Mouse (Mus musculus): ENCODE measurements around the gene Marf1.
"Not testable (repeated sequence)": the region's sequence is repeated elsewhere in the genome, so short reads cannot be mapped to it uniquely, and the experiment has no call there.

Marf1 gene

GRCm38 (mm10) chr16:14135014-14135413 lies 28.1 kb downstream of the Marf1 start:
- no peak for DNase-seq

GRCm38 (mm10) chr16:14131838-14132237 lies 31.3 kb downstream of the Marf1 start:
- no peak for DNase-seq

GRCm38 (mm10) chr16:14131376-14131775 lies 31.8 kb downstream of the Marf1 start:
- no peak for DNase-seq

GRCm38 (mm10) chr16:14130796-14131195 lies 32.4 kb downstream of the Marf1 start:
- peak; percentile 12 for DNase-seq

DNA sequence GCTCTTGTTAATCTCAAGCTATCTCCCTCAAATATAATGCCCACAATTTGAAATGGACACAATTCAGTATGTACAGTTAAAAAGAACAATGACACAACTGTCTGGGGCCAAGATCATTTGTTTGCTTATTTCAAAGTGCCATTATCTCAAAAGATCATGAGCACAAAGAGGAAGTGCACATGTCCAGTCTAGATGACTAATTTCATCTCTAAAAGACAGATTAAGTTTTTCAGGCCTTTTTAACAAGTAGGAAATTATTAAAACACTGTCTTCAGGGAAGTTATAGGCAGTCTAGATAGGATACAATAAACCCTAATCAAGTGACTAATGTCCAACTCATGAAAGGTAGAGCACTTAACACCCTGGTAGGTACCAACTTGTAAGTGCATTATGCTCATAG lies 34.2 kb downstream of the Marf1 start:
- no peak for DNase-seq

DNA sequence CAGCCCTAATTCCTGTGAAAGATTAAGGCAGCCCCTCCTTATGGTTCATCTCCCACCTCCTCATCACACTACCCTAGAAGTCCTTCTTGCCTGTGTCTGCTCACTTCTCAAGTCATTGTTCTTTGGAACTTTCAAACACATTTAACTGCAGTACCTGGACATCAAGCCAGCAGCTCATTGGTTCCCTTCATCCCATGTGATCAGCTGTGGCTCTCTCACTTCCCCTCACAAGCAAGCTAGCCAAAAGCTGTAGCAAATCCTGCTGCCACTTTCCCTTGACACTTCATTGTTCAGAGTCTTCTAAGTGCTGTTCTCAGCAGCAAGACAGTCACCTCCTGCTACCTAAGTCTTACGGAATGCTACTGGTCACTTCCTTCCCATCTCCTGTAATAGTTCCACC lies 37.9 kb downstream of the Marf1 start:
- no peak for DNase-seq

DNA sequence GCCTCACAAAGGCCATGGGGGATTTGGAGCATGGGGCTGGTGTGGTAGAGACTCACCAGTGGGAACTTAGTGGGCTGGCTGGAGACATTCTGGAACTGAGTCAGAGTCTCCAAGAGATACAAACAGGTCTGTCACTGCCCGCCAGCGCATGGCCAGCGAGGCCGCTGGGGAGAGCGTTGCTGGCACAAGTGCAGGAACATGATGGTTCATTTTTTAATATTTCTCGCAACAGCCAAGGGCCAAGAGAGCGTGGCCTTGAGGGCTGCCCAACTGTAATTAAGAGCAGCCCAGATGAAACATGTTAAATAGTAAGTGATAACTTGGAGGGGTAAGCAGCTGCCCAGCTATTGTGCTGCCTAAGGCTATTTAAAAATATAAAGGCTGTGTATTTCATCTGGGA lies 38.4 kb downstream of the Marf1 start:
- DNase-seq, result no peak

DNA sequence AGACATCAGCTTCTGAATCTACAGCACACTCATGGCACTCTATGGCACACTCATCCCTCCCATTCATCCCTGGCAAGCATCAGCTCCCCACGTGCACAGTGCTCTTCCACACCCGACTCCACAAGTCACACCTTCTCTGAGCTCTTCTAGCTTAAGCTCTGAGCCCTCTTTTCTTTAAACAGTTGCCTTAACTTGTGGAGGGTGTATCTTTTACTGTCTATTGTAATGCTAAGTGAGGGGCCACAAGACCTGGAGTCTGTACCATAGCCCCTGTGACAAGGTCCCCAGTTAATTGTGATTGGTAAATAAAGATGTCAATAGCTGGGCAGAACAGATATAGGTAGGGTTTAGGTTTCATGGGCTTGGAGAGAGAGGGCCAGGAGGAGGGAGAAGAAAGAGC lies 39.2 kb downstream of the Marf1 start:
- DNase-seq, result no peak

DNA sequence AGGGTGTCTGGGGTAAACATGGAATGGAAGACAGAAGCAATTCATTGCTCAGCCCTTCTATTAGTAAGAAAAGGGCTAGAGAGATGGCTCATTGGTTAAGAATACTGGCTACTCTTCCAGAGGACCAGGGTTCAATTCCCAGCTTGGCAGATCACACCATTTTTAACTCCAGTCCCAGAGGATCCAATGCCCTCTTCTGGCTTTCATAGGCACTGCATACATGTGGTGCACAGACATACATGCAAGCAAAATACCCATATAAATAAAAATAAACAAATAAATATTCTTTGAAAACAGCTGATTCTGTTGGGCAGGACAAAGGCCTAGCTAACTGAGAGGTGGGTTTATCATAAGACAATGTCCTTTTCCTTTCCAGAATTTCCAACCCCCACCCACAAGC lies 40.6 kb downstream of the Marf1 start:
- no peak for DNase-seq

GRCm38 (mm10) chr16:14121563-14121962 lies 41.6 kb downstream of the Marf1 start:
- no peak for DNase-seq

- DNase-seq, result no peak
Observed at GRCm38 (mm10) chr16:14120941-14121340, 42.2 kb downstream of the Marf1 start.

DNA sequence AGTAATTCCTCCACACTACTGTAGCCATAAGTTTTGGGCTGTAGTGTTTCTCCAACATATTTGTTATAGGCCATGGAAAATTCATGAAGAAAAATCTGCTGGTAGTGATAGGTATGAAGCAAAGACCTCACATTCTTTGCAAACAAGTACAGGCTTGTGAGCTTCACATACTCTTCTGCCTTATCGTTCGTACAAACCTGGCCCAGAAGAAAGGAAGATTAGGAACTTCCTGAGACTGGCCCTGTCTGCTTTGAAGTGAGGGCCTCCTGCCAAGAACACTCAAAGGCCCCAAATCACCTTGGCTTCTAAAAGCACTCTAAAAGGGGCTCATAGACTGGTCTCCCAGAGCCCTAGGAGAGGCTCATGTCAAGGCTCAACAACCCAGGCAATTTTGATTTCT lies 45.9 kb downstream of the Marf1 start:
- DNase-seq, result no peak

DNA sequence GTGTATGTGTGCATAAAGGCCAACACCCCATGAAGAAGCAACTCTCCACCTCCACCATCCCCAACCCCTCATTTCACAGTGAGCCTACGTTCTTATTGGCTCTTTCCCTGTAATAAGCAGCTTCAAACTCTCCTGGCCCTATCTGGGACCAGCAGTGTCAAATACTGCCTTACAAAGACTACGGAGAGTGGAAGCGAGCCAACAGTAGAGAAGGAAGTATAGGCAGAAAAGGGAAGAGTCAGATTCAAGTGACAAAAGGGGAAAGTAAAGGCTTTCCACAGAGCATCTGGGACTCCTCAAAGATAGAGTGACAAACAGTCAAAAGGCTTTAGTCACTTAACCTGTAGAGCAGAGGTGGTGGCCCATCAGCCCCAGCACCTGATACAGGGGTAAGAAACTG lies 50.4 kb downstream of the Marf1 start:
- DNase-seq, result no peak

- no peak for DNase-seq
Observed at GRCm38 (mm10) chr16:14112133-14112532, 51.0 kb downstream of the Marf1 start.

GRCm38 (mm10) chr16:14110922-14111321 lies 52.2 kb downstream of the Marf1 start:
- DNase-seq, result no peak

DNA sequence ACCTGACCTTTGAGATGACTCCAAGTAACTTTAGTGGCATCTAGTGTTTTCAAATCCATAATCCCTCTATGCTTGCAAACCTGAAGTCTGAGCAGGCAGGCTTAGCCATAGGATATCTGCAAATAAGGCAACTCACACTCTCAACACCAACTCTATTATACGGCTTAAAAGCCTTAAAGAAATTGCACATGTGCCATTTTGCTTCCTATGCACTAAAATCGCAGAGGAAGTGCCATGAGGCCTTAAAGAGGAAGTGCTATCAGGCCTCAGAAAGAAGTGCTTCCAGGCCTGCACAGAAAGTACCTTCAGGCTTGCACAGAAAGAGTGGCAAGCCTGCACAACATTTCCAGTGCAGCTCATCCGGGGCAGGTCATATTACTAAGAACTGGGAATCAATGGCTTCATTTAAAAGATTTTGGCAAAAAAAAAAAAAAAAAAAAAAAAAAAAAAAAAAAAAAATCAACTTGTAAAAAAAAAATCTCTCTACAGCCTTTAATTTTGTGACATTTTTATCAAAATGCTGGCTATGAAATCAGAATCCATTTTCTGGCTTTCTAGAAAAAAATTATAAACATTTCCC lies 53.4 kb downstream of the Marf1 start:
- DNase-seq, result no peak

DNA sequence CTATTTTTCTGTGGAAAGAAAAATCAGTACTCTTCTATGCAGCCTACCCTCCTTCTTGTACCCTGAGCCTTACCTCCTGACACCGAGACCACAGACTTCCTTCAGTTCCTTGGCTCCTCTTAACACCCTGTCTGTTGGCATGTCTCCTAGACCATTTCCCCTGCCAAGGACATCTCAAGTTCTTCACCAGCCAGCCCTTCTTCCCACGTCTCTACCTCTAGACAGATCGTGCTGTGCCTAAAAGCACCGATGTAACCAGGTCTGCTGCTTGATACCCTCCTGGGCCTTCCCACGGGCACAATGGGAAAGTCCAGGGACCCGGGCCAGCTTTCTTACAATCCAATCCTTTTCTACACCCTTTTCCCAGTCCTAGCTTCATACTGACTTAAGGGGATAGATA lies 57.3 kb downstream of the Marf1 start:
- no peak for DNase-seq

DNA sequence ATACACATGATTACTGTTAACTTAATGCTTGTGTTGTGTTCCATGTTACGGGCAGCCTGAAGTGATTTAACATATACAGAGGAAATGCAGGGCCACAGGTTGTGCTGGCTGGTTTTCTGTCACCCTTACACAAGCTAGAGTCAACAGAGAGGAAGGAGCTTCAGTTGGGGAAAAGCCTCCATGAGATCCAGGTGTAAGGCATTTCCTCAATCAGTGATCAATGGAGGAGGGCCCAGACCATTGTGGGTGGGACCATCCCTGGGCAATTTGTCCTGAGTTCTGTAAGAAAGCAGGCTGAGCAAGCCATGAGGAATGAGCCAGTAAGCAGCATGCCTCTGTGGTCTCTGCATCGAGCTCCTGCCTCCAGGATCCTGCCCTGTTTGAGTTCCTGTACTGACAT lies 71.4 kb downstream of the Marf1 start:
- no peak for DNase-seq

- DNase-seq, result no peak
Observed at GRCm38 (mm10) chr16:14089296-14089695, 73.9 kb downstream of the Marf1 start.

GRCm38 (mm10) chr16:14088249-14088648 lies 74.9 kb downstream of the Marf1 start:
- DNase-seq, result no peak

- DNase-seq, result no peak
Observed at GRCm38 (mm10) chr16:14082925-14083324, 80.2 kb downstream of the Marf1 start.

- DNase-seq, result no peak
Observed at GRCm38 (mm10) chr16:14070471-14071169, 92.5 kb downstream of the Marf1 start.

- DNase-seq, result not testable (repeated sequence)
Observed at GRCm38 (mm10) chr16:14068701-14069100, 94.5 kb downstream of the Marf1 start.

GRCm38 (mm10) chr16:14066571-14066970 lies 96.6 kb downstream of the Marf1 start:
- not testable (repeated sequence) for DNase-seq

DNA sequence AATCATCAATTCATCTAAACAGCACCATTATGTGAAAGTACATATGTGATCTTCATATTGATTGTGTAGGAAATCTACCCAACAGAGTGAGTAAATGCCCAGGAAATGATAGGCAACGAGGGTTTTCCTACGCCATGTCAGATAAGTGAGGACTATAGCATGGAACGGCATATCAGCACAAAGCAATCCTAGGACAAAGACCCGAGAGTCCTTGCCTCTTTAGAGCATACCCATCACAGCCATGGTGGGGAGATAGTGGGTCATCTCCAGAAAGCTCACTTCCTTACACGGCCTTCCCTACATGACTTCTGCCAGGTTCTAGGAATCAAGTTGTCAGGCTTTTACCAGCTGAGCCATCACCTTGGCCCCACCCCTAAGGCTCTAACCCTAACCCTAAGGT lies 103.3 kb downstream of the Marf1 start:
- DNase-seq, result no peak

Data from kidney, adult 18-20 months (tissue).